Mouse (Mus musculus) kidney, embryonic 14.5 days (tissue): ENCODE measurements around the gene 4930519G04Rik. TPM values are rescaled to one million over a fixed set of nuclear protein-coding genes. Genes with fewer than 3 reads are reported as not detected.
A peak's percentile ranks its signal among the peaks of the same experiment; 100 is the strongest.

Source experiments
- ATAC-seq: fragments of 200-750 bp; cut with Nextera tagmentation; 2 replicates; pipeline ENCODE4 v1.8.0; 2017; ENCODE audit warnings: moderate number of reproducible peaks, mild to moderate bottlenecking, moderate TSS enrichment, moderate library complexity; ENCODE audit not compliant: low FRiP score, low TSS enrichment
- H3K27ac ChIP-seq: fragments of 300-500 bp; sonication (generic); 2 replicates; pipeline ENCODE4 v1.5.1; 2014; ENCODE audit warnings: low read depth, mild to moderate bottlenecking, low read length, moderate library complexity, mixed read lengths
- H3K27me3 ChIP-seq: fragments of 300-500 bp; sonication (generic); 2 replicates; pipeline ENCODE4 v1.6.1; 2014; ENCODE audit warnings: mild to moderate bottlenecking, low read length; ENCODE audit not compliant: control insufficient read depth, insufficient read depth
- H3K36me3 ChIP-seq: fragments of 300-500 bp; sonication (generic); 2 replicates; pipeline ENCODE4 v1.6.1; 2014; ENCODE audit warnings: low read length, mixed read lengths; ENCODE audit not compliant: control insufficient read depth, insufficient read depth
- H3K4me1 ChIP-seq: fragments of 300-500 bp; sonication (generic); 2 replicates; pipeline ENCODE4 v1.6.1; 2014; ENCODE audit warnings: low read length, mixed read lengths; ENCODE audit not compliant: control insufficient read depth, insufficient read depth
- H3K4me2 ChIP-seq: fragments of 300-500 bp; sonication (generic); replicated peaks from 2 replicates; pipeline ENCODE4 v1.6.1; 2014; ENCODE audit warnings: low read depth, mild to moderate bottlenecking, low read length
- H3K4me3 ChIP-seq: fragments of 300-500 bp; sonication (generic); 2 replicates; pipeline ENCODE4 v1.5.1; 2014; ENCODE audit warnings: mild to moderate bottlenecking, low read length
- H3K9ac ChIP-seq: fragments of 300-500 bp; sonication (generic); 2 replicates; pipeline ENCODE4 v1.6.1; 2014; ENCODE audit warnings: low read depth, mild to moderate bottlenecking, low read length, moderate library complexity
- H3K9me3 ChIP-seq: fragments of 300-500 bp; sonication (generic); 2 replicates; pipeline ENCODE4 v1.6.1; 2016; ENCODE audit warnings: low read length; ENCODE audit not compliant: control insufficient read depth
- WGBS: fragments of 180-500 bp; shearing (Covaris S2); extraction: QIAGEN DNeasy Blood & Tissue Kit; methylation state at CpG from one replicate; pipeline ENCODE4 v1.1.7; 2014; 5-methylcytosine and 5-hydroxymethylcytosine counted together
- polyA plus RNA-seq: library from polyadenylated mRNA; unstranded; fragments of >200 nt; fragmentation: Nextera tagmentation; extraction: Ambion mirVana; gene quantifications from 2 replicates; pipeline ENCODE4 v1.2.1, GENCODE M21; 2014

Gene 4930519G04Rik
- polyA plus RNA-seq, 1 experiment from 2014 or later, result not detected

GRCm38 (mm10) chr5:114809181-114809756, 44.2 kb upstream of the 4930519G04Rik start:
- H3K4me3 ChIP-seq, result no peak overlapping the region
- H3K27me3 ChIP-seq, result no peaks in the 10 kb centered on the region
- 84% methylated on average over 10 of the region's 10 CpGs for WGBS
- ATAC-seq, result no peak
- 0 out of 2 replicates have a peak overlapping the region, but pooled peaks have one; percentile 2 for H3K27ac ChIP-seq
- no peak overlapping the region for H3K9ac ChIP-seq
- H3K4me2 ChIP-seq, result no peak overlapping the region
- peaks cover 7% of the 10 kb centered on the region; the same call in 1 of the 2 replicates for H3K4me1 ChIP-seq
- H3K9me3 ChIP-seq, result no peaks in the 10 kb centered on the region
- H3K36me3 ChIP-seq, result peaks cover 48% of the 10 kb centered on the region

GRCm38 (mm10) chr5:114809826-114810225, 43.6 kb upstream of the 4930519G04Rik start:
- Histone ChIP-seq H3K9ac (no peak overlapping the region), H3K4me3 (no peak overlapping the region), H3K36me3 (peaks cover 42% of the 10 kb centered on the region), H3K9me3 (no peaks in the 10 kb centered on the region), H3K4me2 (no peak overlapping the region), H3K4me1 (peaks cover 7% of the 10 kb centered on the region; the same call in 1 of the 2 replicates), H3K27ac (0 out of 2 replicates have a peak overlapping the region, but pooled peaks have one; percentile 2), H3K27me3 (no peaks in the 10 kb centered on the region)
- WGBS, result 93% methylated on average over 5 of the region's 5 CpGs
- no peak for ATAC-seq

- Histone ChIP-seq H3K4me1 (peaks cover 3% of the 10 kb centered on the region; the same call in 1 of the 2 replicates), H3K9ac (peak overlapping the region; percentile 82), H3K27me3 (no peaks in the 10 kb centered on the region), H3K4me3 (peak overlapping the region; percentile 86), H3K36me3 (peaks cover 14% of the 10 kb centered on the region), H3K27ac (peak overlapping the region; percentile 77), H3K9me3 (no peaks in the 10 kb centered on the region), H3K4me2 (peak overlapping the region; percentile 52)
- WGBS, result under 1% methylated on average over 50 of the region's 50 CpGs
- ATAC-seq, result peak; percentile 95
These were observed 39.8 kb upstream of the 4930519G04Rik start for GRCm38 (mm10) chr5:114813525-114814181.

GRCm38 (mm10) chr5:114816599-114816998, 36.9 kb upstream of the 4930519G04Rik start:
- Histone ChIP-seq H3K9ac (no peak overlapping the region), H3K27me3 (no peaks in the 10 kb centered on the region), H3K4me3 (no peak overlapping the region), H3K9me3 (peaks cover 3% of the 10 kb centered on the region; the same call in 1 of the 2 replicates), H3K4me2 (no peak overlapping the region), H3K27ac (no peak overlapping the region), H3K36me3 (no peaks in the 10 kb centered on the region; the same call in 1 of the 2 replicates), H3K4me1 (no peaks in the 10 kb centered on the region)
- no peak for ATAC-seq
- 56% methylated on average over 6 of the region's 6 CpGs for WGBS

- Histone ChIP-seq H3K4me2 (no peak overlapping the region), H3K27me3 (no peaks in the 10 kb centered on the region), H3K36me3 (no peaks in the 10 kb centered on the region; the same call in 1 of the 2 replicates), H3K9me3 (peaks cover 7% of the 10 kb centered on the region; the same call in 1 of the 2 replicates), H3K27ac (no peak overlapping the region), H3K4me1 (no peaks in the 10 kb centered on the region), H3K4me3 (no peak overlapping the region), H3K9ac (no peak overlapping the region)
- 57% methylated on average over 10 of the region's 11 CpGs for WGBS
- ATAC-seq, result no peak
These were observed 35.3 kb upstream of the 4930519G04Rik start for GRCm38 (mm10) chr5:114818124-114818523.

GRCm38 (mm10) chr5:114822796-114823688, 30.4 kb upstream of the 4930519G04Rik start, which contains the start of gene 1500011B03Rik:
1500011B03Rik (minus strand) TSS chr5:114823468.
- no peaks in the 10 kb centered on the region for H3K27me3 ChIP-seq
- ATAC-seq, result peak; percentile 87
- H3K9me3 ChIP-seq, result peaks cover 7% of the 10 kb centered on the region; the same call in 1 of the 2 replicates
- peak within 1 kb of the TSS; percentile 35 for H3K4me2 ChIP-seq
- H3K4me1 ChIP-seq, result no peaks in the 10 kb centered on the region
- H3K36me3 ChIP-seq, result no peaks in the 10 kb centered on the region; the same call in 1 of the 2 replicates
- H3K9ac ChIP-seq, result peak within 1 kb of the TSS; percentile 48
- H3K27ac ChIP-seq, result no peak within 1 kb of the TSS
- H3K4me3 ChIP-seq, result peak within 1 kb of the TSS; percentile 44
- 8% methylated on average over 53 of the region's 53 CpGs for WGBS

- H3K4me3 ChIP-seq, result no peak overlapping the region
- ATAC-seq, result 0 out of 2 replicates have a peak, but pooled peaks have one; percentile 15
These were observed 29.3 kb upstream of the 4930519G04Rik start for GRCm38 (mm10) chr5:114824197-114824596.

GRCm38 (mm10) chr5:114825978-114826691, 27.3 kb upstream of the 4930519G04Rik start:
- peak overlapping the region; percentile 38 for H3K4me3 ChIP-seq
- peak; percentile 81 for ATAC-seq
- H3K4me1 ChIP-seq, result no peaks in the 10 kb centered on the region
- H3K36me3 ChIP-seq, result no peaks in the 10 kb centered on the region; the same call in 1 of the 2 replicates
- no peaks in the 10 kb centered on the region for H3K27me3 ChIP-seq
- H3K9ac ChIP-seq, result peak overlapping the region; percentile 44
- 7% methylated on average over 27 of the region's 27 CpGs for WGBS
- H3K27ac ChIP-seq, result 0 out of 2 replicates have a peak overlapping the region, but pooled peaks have one; percentile 51
- H3K4me2 ChIP-seq, result peak overlapping the region; percentile 65
- H3K9me3 ChIP-seq, result peaks cover 7% of the 10 kb centered on the region; the same call in 1 of the 2 replicates

More at GRCm38 (mm10) chr5:114824197-114824596, 29.3 kb upstream of the 4930519G04Rik start:
- Histone ChIP-seq H3K27me3 (no peaks in the 10 kb centered on the region), H3K36me3 (no peaks in the 10 kb centered on the region; the same call in 1 of the 2 replicates), H3K9me3 (peaks cover 7% of the 10 kb centered on the region; the same call in 1 of the 2 replicates), H3K4me1 (no peaks in the 10 kb centered on the region), H3K9ac (no peak overlapping the region), H3K27ac (no peak overlapping the region), H3K4me2 (no peak overlapping the region)
- 23% methylated on average over 9 of the region's 9 CpGs for WGBS
